Mouse (Mus musculus) limb, embryonic 13.5 days (tissue): ENCODE results near the gene Runx2. TPM values are rescaled to one million over a fixed set of nuclear protein-coding genes. Genes with fewer than 3 reads are reported as not detected.

Source experiments
- ATAC-seq: fragments of 200-750 bp; cut with Nextera tagmentation; 2 replicates; pipeline ENCODE4 v1.8.0; 2017; ENCODE audit warnings: low read depth, moderate number of reproducible peaks, moderate TSS enrichment; ENCODE audit not compliant: low FRiP score
- H3K27ac ChIP-seq: fragments of 300-500 bp; sonication (generic); 2 replicates; pipeline ENCODE4 v1.5.1; 2015; ENCODE audit warnings: inconsistent platforms, mild to moderate bottlenecking, moderate library complexity
- H3K27me3 ChIP-seq: fragments of 300-500 bp; sonication (generic); 2 replicates; pipeline ENCODE4 v1.6.1; 2015; ENCODE audit warnings: mild to moderate bottlenecking, inconsistent platforms
- H3K36me3 ChIP-seq: fragments of 300-500 bp; sonication (generic); 2 replicates; pipeline ENCODE4 v1.6.1; 2015; ENCODE audit warnings: inconsistent platforms, mild to moderate bottlenecking, moderate library complexity
- H3K4me1 ChIP-seq: fragments of 300-500 bp; sonication (generic); 2 replicates; pipeline ENCODE4 v1.6.1; 2015; ENCODE audit warnings: inconsistent platforms
- H3K4me2 ChIP-seq: fragments of 300-500 bp; sonication (generic); replicated peaks from 2 replicates; pipeline ENCODE4 v1.6.1; 2015; ENCODE audit warnings: inconsistent platforms, mild to moderate bottlenecking, moderate library complexity
- H3K4me3 ChIP-seq: fragments of 300-500 bp; sonication (generic); 2 replicates; pipeline ENCODE4 v1.5.1; 2015; ENCODE audit warnings: moderate library complexity, mild to moderate bottlenecking, inconsistent platforms
- H3K9ac ChIP-seq: fragments of 300-500 bp; sonication (generic); 2 replicates; pipeline ENCODE4 v1.6.1; 2015; ENCODE audit warnings: mild to moderate bottlenecking, inconsistent platforms
- H3K9me3 ChIP-seq: fragments of 300-500 bp; sonication (generic); 2 replicates; pipeline ENCODE4 v1.6.1; 2016; ENCODE audit warnings: inconsistent platforms
- WGBS: fragments of 180-500 bp; shearing (Covaris S2); methylation state at CpG from one replicate; pipeline ENCODE4 v1.1.7; 2015; 5-methylcytosine and 5-hydroxymethylcytosine counted together
- polyA plus RNA-seq: library from polyadenylated mRNA; unstranded; fragments of >200 nt; fragmentation: Nextera tagmentation; extraction: Ambion mirVana; gene quantifications from 2 replicates; pipeline ENCODE4 v1.2.1, GENCODE M21; 2015

Runx2 gene
- polyA plus RNA-seq, 1 experiment from 2014 or later = 15.1 TPM

GRCm38 (mm10) chr17:44540699-44541098, 273.9 kb downstream of the Runx2 start:
- H3K36me3 ChIP-seq = no peaks in the 10 kb centered on the region
- 39% methylated on average over 5 of the region's 5 CpGs for WGBS
- peaks cover 35% of the 10 kb centered on the region for H3K27me3 ChIP-seq
- peaks cover 3% of the 10 kb centered on the region; the same call in 1 of the 2 replicates for H3K4me1 ChIP-seq
- no peak for ATAC-seq
- H3K4me2 ChIP-seq = no peak overlapping the region
- no peak overlapping the region for H3K27ac ChIP-seq
- H3K4me3 ChIP-seq = no peak overlapping the region
- no peaks in the 10 kb centered on the region for H3K9me3 ChIP-seq
- H3K9ac ChIP-seq = no peak overlapping the region

GRCm38 (mm10) chr17:44538921-44539320, 275.7 kb downstream of the Runx2 start:
- 35% methylated on average over 11 of the region's 11 CpGs for WGBS
- H3K4me3 ChIP-seq = no peak overlapping the region
- no peak overlapping the region for H3K27ac ChIP-seq
- H3K9ac ChIP-seq = no peak overlapping the region
- peaks cover 29% of the 10 kb centered on the region for H3K27me3 ChIP-seq
- no peaks in the 10 kb centered on the region for H3K36me3 ChIP-seq
- H3K9me3 ChIP-seq = no peaks in the 10 kb centered on the region
- no peaks in the 10 kb centered on the region for H3K4me1 ChIP-seq
- no peak for ATAC-seq
- H3K4me2 ChIP-seq = no peak overlapping the region

- no peak overlapping the region for H3K4me3 ChIP-seq
- ATAC-seq = no peak
- H3K27me3 ChIP-seq = no peaks in the 10 kb centered on the region
- H3K4me2 ChIP-seq = no peak overlapping the region
- H3K36me3 ChIP-seq = no peaks in the 10 kb centered on the region
- H3K9me3 ChIP-seq = 0 out of 2 replicates have a peak, but pooled peaks cover 4% of the 10 kb centered on the region
- H3K4me1 ChIP-seq = peaks cover 15% of the 10 kb centered on the region
- WGBS = 80% methylated on average over 6 of the region's 6 CpGs
- no peak overlapping the region for H3K27ac ChIP-seq
- no peak overlapping the region for H3K9ac ChIP-seq
Observed at GRCm38 (mm10) chr17:44530000-44530399, 284.6 kb downstream of the Runx2 start.

GRCm38 (mm10) chr17:44528617-44529016, 286.0 kb downstream of the Runx2 start:
- no peak overlapping the region for H3K4me2 ChIP-seq
- 0 out of 2 replicates have a peak, but pooled peaks cover 4% of the 10 kb centered on the region for H3K9me3 ChIP-seq
- peaks cover 15% of the 10 kb centered on the region for H3K4me1 ChIP-seq
- 28% methylated on average over 4 of the region's 4 CpGs for WGBS
- no peaks in the 10 kb centered on the region for H3K27me3 ChIP-seq
- H3K27ac ChIP-seq = no peak overlapping the region
- no peak overlapping the region for H3K4me3 ChIP-seq
- no peaks in the 10 kb centered on the region for H3K36me3 ChIP-seq
- no peak overlapping the region for H3K9ac ChIP-seq
- ATAC-seq = 0 out of 2 replicates have a peak, but pooled peaks have one; percentile 32

- Histone ChIP-seq H3K4me3 (no peak overlapping the region), H3K4me2 (no peak overlapping the region), H3K27ac (no peak overlapping the region), H3K36me3 (no peaks in the 10 kb centered on the region), H3K9me3 (no peaks in the 10 kb centered on the region), H3K27me3 (no peaks in the 10 kb centered on the region), H3K9ac (no peak overlapping the region), H3K4me1 (peaks cover 11% of the 10 kb centered on the region)
- ATAC-seq = no peak
- WGBS = 31% methylated on average over 1 of the region's 1 CpGs
Observed at GRCm38 (mm10) chr17:44524146-44524545, 290.5 kb downstream of the Runx2 start.

- no peaks in the 10 kb centered on the region for H3K36me3 ChIP-seq
- H3K9ac ChIP-seq = no peak overlapping the region
- no peaks in the 10 kb centered on the region; the same call in 1 of the 2 replicates for H3K4me1 ChIP-seq
- no peak overlapping the region for H3K4me3 ChIP-seq
- H3K27me3 ChIP-seq = no peaks in the 10 kb centered on the region
- no peaks in the 10 kb centered on the region; the same call in 1 of the 2 replicates for H3K9me3 ChIP-seq
- no peak overlapping the region for H3K27ac ChIP-seq
- WGBS = 67% methylated on average over 5 of the region's 5 CpGs
- H3K4me2 ChIP-seq = no peak overlapping the region
- no peak for ATAC-seq
Observed at GRCm38 (mm10) chr17:44522906-44523305, 291.7 kb downstream of the Runx2 start.

- no peak overlapping the region for H3K27ac ChIP-seq
- ATAC-seq = no peak
- H3K9ac ChIP-seq = no peak overlapping the region
- no peak overlapping the region for H3K4me2 ChIP-seq
- WGBS = 75% methylated on average over 11 of the region's 11 CpGs
- no peak overlapping the region for H3K4me3 ChIP-seq
- H3K27me3 ChIP-seq = no peaks in the 10 kb centered on the region
- H3K4me1 ChIP-seq = no peaks in the 10 kb centered on the region; the same call in 1 of the 2 replicates
- H3K36me3 ChIP-seq = no peaks in the 10 kb centered on the region
- H3K9me3 ChIP-seq = no peaks in the 10 kb centered on the region; the same call in 1 of the 2 replicates
Observed at GRCm38 (mm10) chr17:44520122-44521075, 294.2 kb downstream of the Runx2 start.

GRCm38 (mm10) chr17:44519356-44519755, 295.2 kb downstream of the Runx2 start:
- ATAC-seq = no peak
- H3K4me2 ChIP-seq = no peak overlapping the region
- H3K27me3 ChIP-seq = no peaks in the 10 kb centered on the region
- no peak overlapping the region for H3K4me3 ChIP-seq
- H3K4me1 ChIP-seq = no peaks in the 10 kb centered on the region; the same call in 1 of the 2 replicates
- H3K9me3 ChIP-seq = no peaks in the 10 kb centered on the region; the same call in 1 of the 2 replicates
- H3K27ac ChIP-seq = no peak overlapping the region
- H3K9ac ChIP-seq = no peak overlapping the region
- WGBS = 71% methylated on average over 3 of the region's 3 CpGs
- H3K36me3 ChIP-seq = no peaks in the 10 kb centered on the region

GRCm38 (mm10) chr17:44518156-44518555, 296.4 kb downstream of the Runx2 start:
- Histone ChIP-seq H3K36me3 (no peaks in the 10 kb centered on the region), H3K27ac (no peak overlapping the region), H3K4me3 (no peak overlapping the region), H3K4me2 (no peak overlapping the region), H3K4me1 (no peaks in the 10 kb centered on the region; the same call in 1 of the 2 replicates), H3K9me3 (no peaks in the 10 kb centered on the region; the same call in 1 of the 2 replicates), H3K9ac (no peak overlapping the region), H3K27me3 (no peaks in the 10 kb centered on the region)
- ATAC-seq = no peak
- 91% methylated on average over 6 of the region's 6 CpGs for WGBS

- Histone ChIP-seq H3K4me1 (peaks cover 24% of the 10 kb centered on the region), H3K9ac (no peak overlapping the region)
- WGBS = 56% methylated on average over 7 of the region's 7 CpGs
Observed at GRCm38 (mm10) chr17:44508198-44508715, 306.3 kb downstream of the Runx2 start.

GRCm38 (mm10) chr17:44507741-44508140, 306.9 kb downstream of the Runx2 start:
- Histone ChIP-seq H3K27ac (no peak overlapping the region), H3K9ac (no peak overlapping the region), H3K4me1 (peaks cover 24% of the 10 kb centered on the region), H3K4me2 (no peak overlapping the region), H3K4me3 (no peak overlapping the region), H3K36me3 (no peaks in the 10 kb centered on the region), H3K27me3 (peaks cover 24% of the 10 kb centered on the region), H3K9me3 (no peaks in the 10 kb centered on the region)
- ATAC-seq = no peak
- 69% methylated on average over 3 of the region's 3 CpGs for WGBS

More at GRCm38 (mm10) chr17:44508198-44508715, 306.3 kb downstream of the Runx2 start:
- H3K27ac ChIP-seq = no peak overlapping the region
- H3K4me2 ChIP-seq = no peak overlapping the region
- no peak overlapping the region for H3K4me3 ChIP-seq
- H3K36me3 ChIP-seq = no peaks in the 10 kb centered on the region
- peaks cover 20% of the 10 kb centered on the region for H3K27me3 ChIP-seq
- no peaks in the 10 kb centered on the region for H3K9me3 ChIP-seq
- ATAC-seq = no peak

GRCm38 (mm10) chr17:44506524-44506923, 308.1 kb downstream of the Runx2 start:
- peaks cover 24% of the 10 kb centered on the region for H3K4me1 ChIP-seq

More at GRCm38 (mm10) chr17:44506524-44506923, 308.1 kb downstream of the Runx2 start:
- no peak overlapping the region for H3K4me2 ChIP-seq
- H3K27ac ChIP-seq = no peak overlapping the region
- no peaks in the 10 kb centered on the region for H3K9me3 ChIP-seq
- WGBS = 31% methylated on average over 3 of the region's 3 CpGs
- no peak overlapping the region for H3K9ac ChIP-seq
- no peak overlapping the region for H3K4me3 ChIP-seq
- peaks cover 28% of the 10 kb centered on the region for H3K27me3 ChIP-seq
- ATAC-seq = no peak
- no peaks in the 10 kb centered on the region for H3K36me3 ChIP-seq
